Mouse (Mus musculus): Measurements from ENCODE around the gene Dapl1. TPM values are rescaled to one million over a fixed set of nuclear protein-coding genes. Genes with fewer than 3 reads are reported as not detected.

Dapl1 gene
- polyA plus RNA-seq, 1 experiment from 2014 or later, result not detected

- Histone ChIP-seq H3K36me3 (ENCODE audit: poor library complexity, severe bottlenecking) (no peaks in the 10 kb centered on the region), H3K4me2 (no peak overlapping the region), H3K9me3 (replicated peaks) (no peaks in the 10 kb centered on the region), H3K27me3 (no peaks in the 10 kb centered on the region), H3K27ac (no peak overlapping the region), H3K9ac (no peak overlapping the region), H3K4me3 (no peak overlapping the region), H3K4me1 (no peaks in the 10 kb centered on the region)
- 92% methylated on average over 6 of the region's 6 CpGs for WGBS
- ATAC-seq, result no peak
Measured at GRCm38 (mm10) chr2:59462086-59462485, 22.4 kb upstream of the Dapl1 start.

- no peaks in the 10 kb centered on the region for H3K9me3 ChIP-seq (replicated peaks)
- H3K4me2 ChIP-seq, result no peak overlapping the region
- H3K27ac ChIP-seq, result no peak overlapping the region
- no peak overlapping the region for H3K4me3 ChIP-seq
- H3K9ac ChIP-seq, result no peak overlapping the region
- no peaks in the 10 kb centered on the region for H3K36me3 ChIP-seq (ENCODE audit: poor library complexity, severe bottlenecking)
- WGBS, result 77% methylated on average over 12 of the region's 12 CpGs
- no peaks in the 10 kb centered on the region for H3K27me3 ChIP-seq
- H3K4me1 ChIP-seq, result no peaks in the 10 kb centered on the region
- ATAC-seq, result no peak
Measured at GRCm38 (mm10) chr2:59463428-59464182, 20.8 kb upstream of the Dapl1 start.

DNA sequence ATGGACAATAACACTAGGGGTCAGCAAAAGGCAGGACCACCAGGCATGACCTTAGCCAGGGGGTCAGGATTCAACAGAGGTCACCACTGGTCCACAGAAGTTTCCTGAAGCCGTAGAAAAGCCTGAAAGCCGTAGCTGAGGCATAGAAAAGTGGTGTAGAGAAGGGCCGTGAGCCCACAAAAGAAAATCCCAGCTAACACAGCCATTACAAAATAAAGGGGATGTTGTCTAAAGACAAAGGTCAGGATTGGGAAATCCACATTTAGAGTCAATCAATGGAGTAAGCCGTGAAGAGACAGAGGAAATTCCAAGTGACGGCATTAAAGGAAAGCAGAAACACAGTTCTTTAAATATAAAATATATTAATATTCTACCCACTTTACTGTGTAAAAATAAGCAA is 18.8 kb upstream of the Dapl1 start:
- H3K27ac ChIP-seq, result no peak overlapping the region
- H3K36me3 ChIP-seq (ENCODE audit: poor library complexity, severe bottlenecking), result no peaks in the 10 kb centered on the region
- ATAC-seq, result no peak
- H3K4me2 ChIP-seq, result no peak overlapping the region
- no peak overlapping the region for H3K9ac ChIP-seq
- H3K27me3 ChIP-seq, result no peaks in the 10 kb centered on the region
- H3K4me1 ChIP-seq, result 0 out of 2 replicates have a peak, but pooled peaks cover 2% of the 10 kb centered on the region
- no peak overlapping the region for H3K4me3 ChIP-seq
- H3K9me3 ChIP-seq (replicated peaks), result no peaks in the 10 kb centered on the region
- whole genome bisulfite sequencing, result 48% methylated on average over 5 of the region's 5 CpGs

DNA sequence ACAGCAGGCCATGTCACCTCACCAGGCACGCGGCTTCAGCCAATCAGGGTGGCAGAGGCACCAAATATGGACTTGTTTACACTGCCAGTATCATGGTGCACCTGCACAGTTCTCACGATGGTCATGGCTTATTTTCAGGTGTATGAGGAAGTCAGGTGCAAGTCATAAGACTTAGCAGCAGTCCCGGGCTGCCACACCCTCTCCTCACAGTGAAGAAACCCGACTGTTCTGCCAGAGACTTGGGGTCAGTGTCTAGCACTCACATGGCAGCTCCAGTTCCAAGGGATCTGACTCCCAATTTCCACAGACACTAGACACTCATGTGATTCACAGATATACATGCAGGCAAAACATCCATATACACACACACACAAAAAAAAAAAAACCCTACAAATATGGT is 18.1 kb upstream of the Dapl1 start:
- ATAC-seq, result no peak
- WGBS, result 84% methylated on average over 5 of the region's 5 CpGs
- Histone ChIP-seq H3K27me3 (no peaks in the 10 kb centered on the region), H3K36me3 (ENCODE audit: poor library complexity, severe bottlenecking) (no peaks in the 10 kb centered on the region), H3K4me3 (no peak overlapping the region), H3K4me1 (0 out of 2 replicates have a peak, but pooled peaks cover 9% of the 10 kb centered on the region), H3K4me2 (no peak overlapping the region), H3K9me3 (replicated peaks) (no peaks in the 10 kb centered on the region), H3K9ac (no peak overlapping the region), H3K27ac (no peak overlapping the region)

DNA sequence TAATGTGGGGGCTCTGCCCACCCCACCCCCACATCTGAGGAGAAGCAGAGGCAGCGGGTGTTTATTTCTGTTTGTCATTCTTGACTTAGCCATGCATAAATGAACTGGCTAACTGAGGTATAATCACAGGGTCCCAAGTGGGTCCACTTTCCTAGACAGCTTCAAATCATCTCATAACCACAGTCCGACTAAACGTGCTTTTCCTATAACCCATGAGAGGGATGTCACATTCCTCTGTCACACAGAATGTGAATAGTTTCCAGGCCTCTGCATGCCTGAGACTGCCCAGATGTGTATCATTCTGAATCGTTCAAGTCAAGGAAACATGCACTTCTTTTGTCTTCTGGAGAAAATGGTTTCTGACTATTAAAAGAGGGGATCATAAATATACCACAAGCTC is 17.4 kb upstream of the Dapl1 start:
- no peaks in the 10 kb centered on the region for H3K36me3 ChIP-seq (ENCODE audit: poor library complexity, severe bottlenecking)
- H3K4me1 ChIP-seq, result 0 out of 2 replicates have a peak, but pooled peaks cover 11% of the 10 kb centered on the region
- WGBS, result 77% methylated on average over 4 of the region's 4 CpGs

GRCm38 (mm10) chr2:59467976-59468375 is 16.5 kb upstream of the Dapl1 start:
- H3K4me1 ChIP-seq, result 0 out of 2 replicates have a peak, but pooled peaks cover 11% of the 10 kb centered on the region
- no peak for ATAC-seq
- H3K4me2 ChIP-seq, result no peak overlapping the region
- 91% methylated on average over 6 of the region's 6 CpGs for WGBS
- H3K36me3 ChIP-seq (ENCODE audit: poor library complexity, severe bottlenecking), result no peaks in the 10 kb centered on the region
- no peaks in the 10 kb centered on the region for H3K27me3 ChIP-seq
- H3K9ac ChIP-seq, result no peak overlapping the region
- H3K4me3 ChIP-seq, result no peak overlapping the region
- H3K9me3 ChIP-seq (replicated peaks), result no peaks in the 10 kb centered on the region
- H3K27ac ChIP-seq, result no peak overlapping the region

More for the DNA sequence above, 17.4 kb upstream of the Dapl1 start:
- Histone ChIP-seq H3K4me2 (no peak overlapping the region), H3K4me3 (no peak overlapping the region), H3K9me3 (replicated peaks) (no peaks in the 10 kb centered on the region), H3K27ac (no peak overlapping the region), H3K27me3 (no peaks in the 10 kb centered on the region), H3K9ac (no peak overlapping the region)
- ATAC-seq, result no peak

- 59% methylated on average over 8 of the region's 8 CpGs for WGBS
Measured at GRCm38 (mm10) chr2:59469590-59470245, 14.7 kb upstream of the Dapl1 start.

DNA sequence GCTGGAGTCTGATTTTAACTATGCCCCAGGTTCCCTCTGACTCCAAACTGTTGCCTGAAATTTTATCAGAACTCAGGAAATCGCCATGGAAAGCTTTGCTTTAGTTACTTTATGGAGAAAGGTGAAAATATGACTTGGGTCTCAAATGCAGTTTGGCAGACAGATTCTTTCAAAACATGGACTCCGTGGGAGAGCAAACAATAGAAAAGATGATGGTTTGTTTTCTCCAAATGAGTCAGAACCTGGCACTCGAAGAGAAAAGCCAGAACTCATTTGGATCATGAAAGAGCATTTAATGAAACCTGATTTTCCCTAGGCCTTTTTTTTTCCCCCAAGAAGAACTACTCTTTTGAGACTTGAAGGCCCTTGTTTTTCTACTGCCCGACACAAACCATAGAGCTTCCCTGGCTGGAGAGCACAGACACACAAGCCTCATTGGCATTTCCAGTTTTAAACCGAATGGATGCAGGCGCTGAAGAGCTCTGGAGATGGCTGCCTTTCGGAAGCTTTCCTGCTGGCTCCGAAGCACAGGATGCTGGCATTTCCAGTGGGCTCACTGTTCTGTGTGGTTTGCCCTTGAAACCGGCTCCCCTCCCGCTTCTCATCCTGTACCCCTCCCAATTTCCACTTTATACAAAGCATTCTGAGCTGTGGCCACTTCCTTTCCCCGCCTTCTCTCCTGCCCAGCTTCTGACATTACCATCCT is 14.0 kb upstream of the Dapl1 start:
- Histone ChIP-seq H3K9ac (no peak overlapping the region), H3K4me1 (0 out of 2 replicates have a peak, but pooled peaks cover 11% of the 10 kb centered on the region), H3K27ac (no peak overlapping the region), H3K27me3 (no peaks in the 10 kb centered on the region), H3K9me3 (replicated peaks) (no peaks in the 10 kb centered on the region), H3K4me3 (no peak overlapping the region), H3K4me2 (no peak overlapping the region), H3K36me3 (ENCODE audit: poor library complexity, severe bottlenecking) (no peaks in the 10 kb centered on the region)
- WGBS, result 67% methylated on average over 11 of the region's 11 CpGs
- no peak for ATAC-seq

More at GRCm38 (mm10) chr2:59469590-59470245, 14.7 kb upstream of the Dapl1 start:
- Histone ChIP-seq H3K36me3 (ENCODE audit: poor library complexity, severe bottlenecking) (no peaks in the 10 kb centered on the region), H3K27me3 (no peaks in the 10 kb centered on the region), H3K9ac (no peak overlapping the region), H3K4me1 (0 out of 2 replicates have a peak, but pooled peaks cover 11% of the 10 kb centered on the region), H3K4me3 (no peak overlapping the region), H3K4me2 (no peak overlapping the region), H3K9me3 (replicated peaks) (no peaks in the 10 kb centered on the region), H3K27ac (no peak overlapping the region)
- no peak for ATAC-seq

- H3K27ac ChIP-seq, result no peak overlapping the region
- no peak for ATAC-seq
- no peaks in the 10 kb centered on the region for H3K36me3 ChIP-seq (ENCODE audit: poor library complexity, severe bottlenecking)
- no peaks in the 10 kb centered on the region for H3K9me3 ChIP-seq (replicated peaks)
- 0 out of 2 replicates have a peak, but pooled peaks cover 11% of the 10 kb centered on the region for H3K4me1 ChIP-seq
- H3K4me3 ChIP-seq, result no peak overlapping the region
- 50% methylated on average over 15 of the region's 15 CpGs for WGBS
- no peaks in the 10 kb centered on the region for H3K27me3 ChIP-seq
- H3K4me2 ChIP-seq, result no peak overlapping the region
- H3K9ac ChIP-seq, result no peak overlapping the region
Measured at GRCm38 (mm10) chr2:59471051-59471948, 13.2 kb upstream of the Dapl1 start.

GRCm38 (mm10) chr2:59474336-59474735 is 10.1 kb upstream of the Dapl1 start:
- no peaks in the 10 kb centered on the region for H3K9me3 ChIP-seq (replicated peaks)
- H3K36me3 ChIP-seq (ENCODE audit: poor library complexity, severe bottlenecking), result no peaks in the 10 kb centered on the region
- no peak overlapping the region for H3K9ac ChIP-seq
- WGBS, result 95% methylated on average over 4 of the region's 4 CpGs
- no peak overlapping the region for H3K4me3 ChIP-seq
- no peak overlapping the region for H3K4me2 ChIP-seq
- H3K27ac ChIP-seq, result no peak overlapping the region
- H3K27me3 ChIP-seq, result no peaks in the 10 kb centered on the region
- ATAC-seq, result no peak
- H3K4me1 ChIP-seq, result 0 out of 2 replicates have a peak, but pooled peaks cover 11% of the 10 kb centered on the region

DNA sequence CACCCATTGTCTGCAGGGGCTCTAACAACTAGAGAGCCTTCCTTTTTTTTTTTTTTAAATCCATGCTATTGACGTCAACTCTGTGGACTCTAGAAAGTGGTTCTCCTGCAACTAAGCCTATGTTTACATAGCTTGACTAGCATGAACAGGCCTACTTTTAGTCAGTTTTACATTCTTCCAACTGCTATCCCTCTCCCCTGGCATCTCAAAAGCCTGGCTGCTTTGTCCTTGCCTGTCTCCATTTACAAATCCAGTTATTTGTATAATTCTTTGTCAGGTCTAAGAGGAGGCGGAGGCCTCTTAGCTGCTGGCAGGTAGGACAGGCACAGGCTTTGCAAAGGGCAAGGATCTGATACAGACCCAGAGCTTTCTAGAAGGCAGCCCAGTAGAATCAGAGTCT is 627 bp downstream of the Dapl1 start:
- H3K27ac ChIP-seq, result no peak overlapping the region
- no peaks in the 10 kb centered on the region for H3K27me3 ChIP-seq
- H3K4me2 ChIP-seq, result no peak overlapping the region
- ATAC-seq, result no peak
- WGBS, result 58% methylated on average over 2 of the region's 2 CpGs
- no peak overlapping the region for H3K4me3 ChIP-seq
- no peaks in the 10 kb centered on the region for H3K36me3 ChIP-seq (ENCODE audit: poor library complexity, severe bottlenecking)
- peaks cover 9% of the 10 kb centered on the region; the same call in 1 of the 2 replicates for H3K4me1 ChIP-seq
- H3K9me3 ChIP-seq (replicated peaks), result no peaks in the 10 kb centered on the region
- H3K9ac ChIP-seq, result no peak overlapping the region
